Mouse (Mus musculus) cerebellum, postnatal 4 days (tissue): ENCODE data around the gene Pum1.

Experiments used
- DNase-seq, 2 experiments: peaks; one replicate each; pipeline ENCODE4 v3.0.0; 2022; ENCODE audit warnings: low spot score in 2 of 2, mixed read lengths in 1 of 2

The Pum1 gene

GRCm38 (mm10) chr4:130726118-130726517 is 63.0 kb downstream of the Pum1 start:
- no peak for DNase-seq

GRCm38 (mm10) chr4:130735957-130736356 is 72.8 kb downstream of the Pum1 start:
- DNase-seq: no peak

DNA sequence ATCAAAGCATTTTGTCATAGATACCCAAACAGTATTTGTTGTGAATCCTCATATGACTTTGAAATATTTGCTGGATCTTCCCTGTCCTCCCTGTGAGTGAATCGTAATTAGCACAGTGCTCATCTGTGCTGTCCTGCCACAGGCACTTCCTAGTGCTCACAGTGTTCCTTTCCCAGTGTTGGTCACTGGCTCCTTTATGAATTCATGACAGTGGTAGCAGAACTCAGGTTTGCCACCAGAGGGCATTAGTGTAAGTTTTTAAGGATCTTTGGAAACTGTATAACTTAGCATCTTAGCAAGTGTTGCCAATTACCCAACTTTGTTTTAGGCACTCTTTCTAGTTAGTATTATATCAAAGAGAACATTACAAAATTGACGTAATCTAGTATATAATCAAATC is 75.4 kb downstream of the Pum1 start:
- peak in 1 of 2 experiments; percentile 36 for DNase-seq

GRCm38 (mm10) chr4:130744058-130744457 is 80.9 kb downstream of the Pum1 start:
- no peak for DNase-seq

GRCm38 (mm10) chr4:130745561-130746306 is 82.6 kb downstream of the Pum1 start:
- no peak for DNase-seq

DNA sequence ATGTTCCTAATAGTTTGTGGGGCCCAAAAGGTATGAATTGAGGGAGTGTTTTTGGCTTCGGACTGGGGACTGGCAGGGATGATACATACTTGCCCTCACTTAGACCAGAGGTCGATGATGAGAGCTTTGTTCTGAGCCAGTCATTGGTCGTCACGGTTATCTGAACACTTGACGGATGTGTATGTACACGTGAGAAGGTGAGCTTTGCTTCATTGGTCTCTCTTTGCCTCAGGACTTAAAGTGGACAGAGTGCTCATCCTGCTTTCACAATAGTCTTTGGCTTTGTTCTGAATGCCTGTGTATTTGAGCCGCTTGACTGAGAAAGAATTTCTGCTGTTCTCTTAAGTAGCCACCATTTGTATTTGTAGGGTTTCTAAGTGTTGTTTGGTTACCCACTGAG is 86.4 kb downstream of the Pum1 start:
- no peak for DNase-seq

- DNase-seq: no peak
Observed at GRCm38 (mm10) chr4:130751966-130752365, 88.8 kb downstream of the Pum1 start.

DNA sequence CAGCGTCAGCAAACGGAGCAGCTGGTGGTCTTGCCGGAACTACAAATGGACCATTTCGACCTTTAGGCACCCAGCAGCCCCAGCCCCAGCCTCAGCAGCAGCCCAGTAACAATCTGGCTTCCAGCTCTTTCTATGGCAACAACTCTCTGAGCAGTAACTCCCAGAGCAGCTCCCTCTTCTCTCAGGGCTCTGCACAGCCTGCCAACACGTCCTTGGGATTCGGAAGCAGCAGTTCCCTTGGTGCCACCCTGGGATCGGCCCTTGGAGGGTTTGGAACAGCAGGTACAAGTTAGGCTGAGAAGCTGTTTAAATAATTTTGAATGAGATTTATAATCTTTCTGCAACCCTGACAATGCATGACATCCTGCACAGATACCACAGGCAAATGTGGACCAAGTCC is 89.5 kb downstream of the Pum1 start:
- DNase-seq: no peak

- DNase-seq: no peak
Observed at GRCm38 (mm10) chr4:130753755-130754154, 90.6 kb downstream of the Pum1 start.

DNA sequence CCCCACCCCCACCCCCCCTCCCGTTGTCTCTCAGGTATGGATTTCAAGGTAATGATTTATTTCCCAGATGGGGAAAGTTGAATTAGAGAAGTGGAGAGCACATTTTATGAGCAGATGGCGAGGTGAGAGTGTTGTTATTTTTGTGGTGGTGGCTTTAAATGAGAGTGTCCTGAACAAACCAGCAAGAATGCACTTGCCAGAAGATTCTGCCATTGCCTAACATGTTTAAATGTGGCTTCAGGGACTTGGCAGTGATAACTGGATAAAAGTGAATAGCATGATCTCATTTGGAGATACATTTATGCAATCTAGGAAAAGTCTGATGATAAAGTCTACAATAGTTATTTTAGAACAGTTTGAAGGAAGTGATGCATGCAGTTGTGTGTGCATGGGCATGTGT is 91.7 kb downstream of the Pum1 start:
- DNase-seq: no peak

DNA sequence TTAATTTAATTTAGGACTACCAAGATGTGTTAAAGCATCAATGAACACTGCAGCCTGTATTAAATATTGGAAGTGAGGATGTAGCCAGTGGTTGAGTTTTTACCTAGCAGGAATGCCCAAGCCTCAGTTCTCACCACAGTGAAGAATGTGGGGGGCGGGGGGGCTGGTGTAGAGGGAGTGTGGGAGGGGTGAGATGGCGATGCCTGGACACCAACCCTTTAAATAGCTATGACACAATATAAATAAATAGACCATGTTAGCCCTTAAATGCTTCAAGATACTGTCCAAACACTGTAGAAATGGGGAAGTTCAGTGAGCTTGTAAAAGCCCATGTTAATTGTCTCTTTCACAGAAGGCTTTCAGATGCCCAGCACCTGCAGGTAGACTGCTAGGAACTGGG is 96.8 kb downstream of the Pum1 start:
- DNase-seq: no peak

DNA sequence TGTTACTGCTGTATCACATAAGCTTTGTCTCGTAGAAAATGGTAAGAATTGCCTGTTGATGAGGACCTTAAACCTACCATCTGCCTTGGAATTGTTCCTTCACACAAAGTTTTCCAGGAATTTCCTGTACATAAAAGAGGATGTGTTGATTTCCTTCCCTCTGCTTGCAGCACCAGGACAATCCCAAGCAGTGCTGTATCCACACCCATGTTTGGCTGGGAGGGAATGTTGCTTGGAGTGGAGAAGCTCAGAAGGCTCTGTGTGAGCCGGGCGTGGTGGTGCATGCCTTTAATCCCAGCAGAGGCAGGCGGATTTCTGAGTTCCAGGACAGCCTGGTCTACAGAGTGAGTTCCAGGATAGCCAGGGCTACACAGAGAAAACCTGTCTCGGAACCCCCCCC is 98.7 kb downstream of the Pum1 start:
- DNase-seq: no peak

GRCm38 (mm10) chr4:130765399-130766160 is 102.5 kb downstream of the Pum1 start:
- no peak for DNase-seq

- DNase-seq: no peak
Observed at GRCm38 (mm10) chr4:130766387-130766786, 103.3 kb downstream of the Pum1 start.

DNA sequence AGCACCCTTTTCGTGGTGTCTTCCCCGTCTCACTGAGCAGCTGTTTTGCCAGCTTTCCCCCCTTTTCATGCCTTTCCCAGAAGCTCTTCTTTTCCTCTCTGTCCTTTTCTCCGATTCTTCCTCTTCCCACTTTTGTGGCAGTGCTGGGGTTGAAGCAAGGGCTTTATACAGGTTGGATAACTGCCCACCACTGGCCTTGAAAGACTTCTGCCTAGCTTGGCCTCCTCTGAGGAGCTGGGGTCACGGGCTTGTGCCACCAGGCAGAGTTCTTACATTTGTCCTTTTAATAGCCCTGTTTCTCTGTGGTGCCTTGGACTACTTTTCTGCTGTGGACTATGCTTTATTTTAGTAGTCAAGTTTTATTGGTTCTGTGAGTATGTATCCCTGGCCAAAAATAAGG is 103.8 kb downstream of the Pum1 start:
- DNase-seq: no peak

DNA sequence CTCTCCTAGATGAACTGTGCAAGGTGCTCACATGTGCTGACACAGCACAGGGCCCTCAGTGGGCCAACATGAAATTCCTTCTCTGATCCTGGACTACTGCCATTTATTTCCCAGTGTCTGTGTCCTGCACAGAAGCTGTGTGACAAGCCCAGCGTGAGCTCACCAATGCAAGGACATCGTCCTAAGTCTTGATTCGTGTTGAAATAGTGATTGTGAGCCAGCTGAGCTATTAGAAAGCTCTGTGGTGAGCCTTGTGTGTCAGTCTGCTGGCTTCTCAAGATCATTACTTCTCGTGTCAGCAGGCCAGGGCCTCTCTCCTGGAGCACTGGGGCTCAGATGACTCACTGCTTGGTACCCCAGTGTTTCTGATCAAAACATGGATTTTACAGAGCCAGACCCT is 110.8 kb downstream of the Pum1 start:
- no peak for DNase-seq

DNA sequence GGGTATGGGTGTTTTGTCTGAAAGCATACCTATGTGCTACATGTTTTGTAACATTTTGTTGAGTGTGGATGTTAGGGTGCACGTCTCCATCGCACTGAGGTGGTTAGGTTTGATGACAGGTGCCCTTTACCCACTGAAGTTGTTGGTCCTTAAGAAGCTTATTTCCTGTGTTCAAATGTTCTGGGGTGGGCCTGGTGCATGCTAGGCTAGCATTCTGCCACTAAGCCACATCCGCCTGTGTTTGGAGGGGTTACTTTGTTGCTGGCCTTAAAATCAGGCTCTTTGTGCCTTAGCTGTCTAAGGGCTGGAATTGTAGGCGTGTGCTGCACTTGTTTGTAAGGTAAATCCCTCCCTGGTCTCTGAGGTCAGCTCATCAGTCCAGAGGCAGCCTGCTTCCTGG is 111.7 kb downstream of the Pum1 start:
- DNase-seq: no peak

GRCm38 (mm10) chr4:130777647-130778046 is 114.5 kb downstream of the Pum1 start:
- no peak for DNase-seq

DNA sequence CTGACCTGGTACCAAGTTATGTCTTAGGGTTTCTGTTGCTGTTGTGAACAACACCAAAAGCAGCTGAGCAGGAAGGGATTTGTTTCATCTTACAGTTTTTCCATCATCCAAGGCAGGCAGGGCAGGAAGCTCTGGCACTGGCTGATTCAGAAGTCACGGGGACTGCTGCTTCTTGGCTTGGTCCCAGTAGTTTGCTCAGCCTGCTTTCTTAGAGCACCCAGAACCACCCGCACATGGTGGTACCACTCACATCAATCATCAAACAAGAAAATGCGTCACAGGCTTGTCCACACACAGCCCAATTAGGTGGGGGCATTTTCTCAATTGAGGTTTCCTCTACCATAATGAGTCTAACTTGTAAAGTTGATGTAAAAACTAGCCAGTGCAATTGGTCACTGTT is 115.9 kb downstream of the Pum1 start:
- no peak for DNase-seq

- DNase-seq: no peak
Observed at GRCm38 (mm10) chr4:130782492-130782891, 119.4 kb downstream of the Pum1 start.

- peak in 1 of 2 experiments; percentile 72 for DNase-seq
Observed at GRCm38 (mm10) chr4:130784755-130785154, 121.6 kb downstream of the Pum1 start.

- no peak for DNase-seq
Observed at GRCm38 (mm10) chr4:130787530-130787929, 124.4 kb downstream of the Pum1 start.

DNA sequence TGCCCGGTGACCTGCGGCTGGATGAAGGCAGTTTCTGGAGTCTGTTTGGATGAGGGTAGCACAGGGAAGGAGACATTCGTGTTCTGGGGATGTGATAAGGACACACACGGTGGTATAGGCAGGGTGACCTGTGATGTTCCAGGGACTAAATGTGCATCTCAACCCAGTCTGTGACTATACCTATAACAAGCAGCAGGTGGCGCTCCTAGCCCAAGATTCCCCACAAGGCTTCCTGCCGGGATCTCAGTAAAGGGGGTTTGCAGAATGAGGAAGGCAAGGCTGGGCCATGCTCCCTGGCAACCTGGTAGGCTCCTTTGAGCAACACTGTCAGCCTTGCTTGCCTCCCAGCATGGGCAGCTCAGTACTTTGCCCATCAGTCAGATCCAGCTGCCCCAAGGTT is 127.1 kb downstream of the Pum1 start:
- peak; percentile 88 to 94 for DNase-seq
